Comparison of ENCODE assay signal across 25 mouse cellular contexts in genomic region chr12:52436941-52437340, GRCm38 (mm10).
DNase-seq lines count a peak whose midpoint lies in the region; ATAC-seq and TF ChIP-seq lines count a peak whose summit lies in the region.
"Had no signal": no experiment of that assay in that cellular context is flagged by ENCODE, and none has a peak within 500 bp of the region (broad histone marks: within the 10 kb centered on the region; RNA-seq: fewer than 3 reads in every experiment).

No protein-coding gene starts in this region.

- no peak for TF ChIP-seq POLR2A in kidney, adult 2 months (IDR thresholded peaks at IDR 0.05; ENCODE audit: low read depth, low read length)

- H3K27me3 ChIP-seq in kidney, adult 2 months (replicated peaks; ENCODE audit: control insufficient read depth, insufficient read depth, low read length), result no peaks in the 10 kb centered on the region
- H3K27me3 ChIP-seq: CH12.LX; hindbrain, embryonic 12.5 days had no signal

- peaks cover 18% of the 10 kb centered on the region; the same call in 1 of the 2 replicates for H3K4me1 ChIP-seq in kidney, adult 2 months (ENCODE audit: control insufficient read depth, insufficient read depth, low read length)
- H3K4me1 ChIP-seq: heart, embryonic 10.5 days had no signal

- TF ChIP-seq CTCF in kidney, adult 2 months (conservative IDR thresholded peaks at IDR 0.05; ENCODE audit: insufficient read depth, insufficient read length, low read depth, low read length), result no peak

- H3K27ac ChIP-seq in kidney, adult 2 months (ENCODE audit: insufficient read depth, low read depth, low read length), result no peak overlapping the region
- H3K27ac ChIP-seq: embryonic facial prominence, embryonic 10.5 days; heart, embryonic 10.5 days; hindbrain, embryonic 12.5 days had no signal

- H3K4me3 ChIP-seq in kidney, adult 2 months (ENCODE audit: insufficient read depth, low read depth, low read length), result no peak overlapping the region
- H3K4me3 ChIP-seq: embryonic facial prominence, embryonic 10.5 days; erythroblast, embryonic 14.5 days; forebrain, embryonic 10.5 days; heart, embryonic 10.5 days; hindbrain, embryonic 12.5 days had no signal

- peak; percentile 55 for DNase-seq in adrenal gland, adult 2 months
- DNase-seq in adrenal gland, postnatal 4 days (ENCODE audit: low spot score in 2 of 2), result no peak
- peak; percentile 23 for DNase-seq in kidney, adult 2 months
- no peak for DNase-seq in kidney, postnatal 4 days
- DNase-seq in ES-CJ7 (ENCODE audit: low read depth, low spot score), result peak; percentile 13
- no peak for DNase-seq in frontal cortex, postnatal 10 days (ENCODE audit: low spot score in 2 of 2)
- DNase-seq: cerebellum, adult 2 months; cerebellum, postnatal 10 days; gastrocnemius, postnatal 14 days; heart, postnatal 10 days; heart, postnatal 4 days; kidney, adult 9 months had no signal

- no peak for ATAC-seq in erythroblast, adult 5-6 weeks (replicated peaks; ENCODE audit: low FRiP score, poor library complexity, severe bottlenecking)
- ATAC-seq: activated CD4-positive, CD25-positive, alpha-beta regulatory T cell, adult 4 months; forebrain, embryonic 14.5 days; hindbrain, embryonic 16.5 days; inflammation-experienced regulatory T-cells, adult 6 months; intestine, postnatal 0 days had no signal

- no peaks in the 10 kb centered on the region for H3K36me3 ChIP-seq in kidney, adult 2 months (ENCODE audit: control insufficient read depth, insufficient read depth, low read length)
- H3K36me3 ChIP-seq: embryonic facial prominence, embryonic 10.5 days; forebrain, embryonic 10.5 days; G1E; heart, embryonic 10.5 days; hindbrain, embryonic 12.5 days had no signal

- 70% methylated on average over 4 of the region's 4 CpGs for WGBS in kidney, adult 2 months

Comparison
In these comparisons a context has a peak if more than half of its experiments do, and no peak if none do; other contexts are left out.
1. DNase-seq: peak in adrenal gland, adult 2 months (single experiment), kidney, adult 2 months (single experiment) and ES-CJ7 (single experiment); none in adrenal gland, postnatal 4 days (0 of 2), kidney, postnatal 4 days (0 of 2) and frontal cortex, postnatal 10 days (0 of 2).